Mouse (Mus musculus) myocyte (in vitro differentiated cells): ENCODE measurements at regions not wholly inside any gene's neighbourhood (a gene's known extent, or its start where the extent isn't known, plus 50 kb on each side); places are given as distances from the start of the nearest gene placed in this dataset.

Source experiments
- POLR2A ChIP-seq: IDR thresholded peaks from one replicate; pipeline ENCODE4 v1.6.1; 2011; ENCODE audit warnings: low read depth, mild to moderate bottlenecking, control low read depth, moderate library complexity; ENCODE audit not compliant: insufficient read length
- POLR2AphosphoS2 ChIP-seq: IDR thresholded peaks from one replicate; pipeline ENCODE4 v1.6.1; 2011; ENCODE audit warnings: low read depth, control low read depth; ENCODE audit not compliant: insufficient read length

DNA sequence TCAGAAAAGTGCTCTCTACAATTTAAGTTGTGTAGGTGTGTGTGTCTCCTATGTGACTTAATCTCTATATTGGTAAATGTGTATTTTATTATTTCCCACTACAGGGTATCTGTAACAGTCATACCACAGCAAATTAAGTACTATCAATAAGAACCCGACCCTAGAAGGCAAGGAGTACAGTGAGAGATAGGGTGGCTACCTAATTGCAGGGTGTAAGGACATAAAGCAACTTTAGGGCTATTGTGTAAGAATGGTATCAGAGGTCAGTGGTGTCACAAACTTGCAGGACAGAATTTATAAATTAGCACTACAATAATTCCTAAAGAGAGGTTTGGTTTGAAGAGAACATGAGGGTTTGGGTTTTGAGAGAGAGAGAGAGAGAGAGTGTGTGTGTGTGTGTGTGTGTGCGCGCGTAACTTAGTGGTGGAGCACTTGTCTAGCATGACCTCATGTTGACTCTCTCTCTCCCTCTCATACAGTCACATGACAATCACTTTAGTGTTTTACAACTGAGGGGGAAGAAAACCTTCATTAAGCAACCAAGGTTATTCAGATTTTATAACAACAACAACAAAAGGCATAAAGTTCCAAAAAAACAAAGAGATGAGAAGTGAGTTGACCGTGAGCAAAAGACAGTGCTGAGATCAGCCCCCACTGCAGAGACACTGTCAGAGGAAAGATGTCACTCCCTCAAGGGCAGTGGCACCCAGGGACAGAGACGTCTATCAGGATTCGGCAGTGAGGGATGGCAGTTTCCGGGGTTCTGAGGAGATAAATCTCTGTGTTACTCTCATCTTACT, 50.2 kb upstream of the Atp11b start:
- TF ChIP-seq POLR2AphosphoS2 (no peak), POLR2A (no peak)
